Mouse (Mus musculus) hindbrain, embryonic 15.5 days (tissue): ENCODE measurements around the gene Prkag1. TPM values are rescaled to one million over a fixed set of nuclear protein-coding genes. Genes with fewer than 3 reads are reported as not detected.

Source experiments
- ATAC-seq: fragments of 200-750 bp; cut with Nextera tagmentation; 2 replicates; pipeline ENCODE4 v1.8.0; 2017; ENCODE audit warnings: low read depth, moderate number of reproducible peaks, moderate TSS enrichment; ENCODE audit not compliant: low FRiP score
- H3K27ac ChIP-seq: fragments of 300-500 bp; sonication (generic); replicated peaks from 2 replicates; pipeline ENCODE4 v1.5.1; 2015; ENCODE audit warnings: mild to moderate bottlenecking, inconsistent platforms
- H3K27me3 ChIP-seq: fragments of 300-500 bp; sonication (generic); 2 replicates; pipeline ENCODE4 v1.6.1; 2015; ENCODE audit warnings: control low read depth, inconsistent platforms
- H3K36me3 ChIP-seq: fragments of 300-500 bp; sonication (generic); 2 replicates; pipeline ENCODE4 v1.6.1; 2015; ENCODE audit warnings: control low read depth, inconsistent platforms
- H3K4me1 ChIP-seq: fragments of 300-500 bp; sonication (generic); replicated peaks from 2 replicates; pipeline ENCODE4 v1.6.1; 2015; ENCODE audit warnings: control low read depth, inconsistent platforms
- H3K4me2 ChIP-seq: fragments of 300-500 bp; sonication (generic); 2 replicates; pipeline ENCODE4 v1.6.1; 2015; ENCODE audit warnings: moderate library complexity, mild to moderate bottlenecking, inconsistent platforms
- H3K4me3 ChIP-seq: fragments of 300-500 bp; sonication (generic); 2 replicates; pipeline ENCODE4 v1.5.1; 2015; ENCODE audit warnings: mild to moderate bottlenecking, inconsistent platforms
- H3K9ac ChIP-seq: fragments of 300-500 bp; sonication (generic); 2 replicates; pipeline ENCODE4 v1.6.1; 2015; ENCODE audit warnings: inconsistent platforms
- H3K9me3 ChIP-seq: fragments of 300-500 bp; sonication (generic); 2 replicates; pipeline ENCODE4 v1.6.1; 2016; ENCODE audit warnings: control low read depth, inconsistent platforms
- WGBS: fragments of 180-500 bp; shearing (Covaris S2); methylation state at CpG from one replicate; pipeline ENCODE4 v1.1.7; 2015; 5-methylcytosine and 5-hydroxymethylcytosine counted together
- polyA plus RNA-seq: library from polyadenylated mRNA; unstranded; fragments of >200 nt; fragmentation: Nextera tagmentation; extraction: Ambion mirVana; gene quantifications from 2 replicates; pipeline ENCODE4 v1.2.1, GENCODE M21; 2015

Prkag1 gene
- polyA plus RNA-seq, 1 experiment from 2014 or later = 73.4 TPM

DNA sequence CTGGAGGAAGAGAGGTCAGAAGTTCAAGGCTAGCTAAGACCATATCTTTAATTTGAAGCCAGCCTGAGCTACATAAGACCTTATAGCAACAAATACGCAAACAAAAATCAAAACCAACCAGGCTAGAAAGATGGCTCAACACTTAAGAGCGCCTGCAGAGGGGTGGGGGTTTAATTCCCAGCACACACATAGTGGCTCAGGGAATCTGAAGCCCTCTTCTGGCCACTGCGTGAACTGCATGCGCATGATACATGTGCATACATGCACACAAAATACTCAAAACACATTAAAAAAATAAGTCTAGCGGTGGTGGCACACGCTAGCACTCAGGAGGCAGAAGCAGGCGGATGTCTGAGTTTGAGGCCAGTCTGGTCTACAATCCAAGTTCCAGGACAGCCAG, 45.6 kb downstream of the Prkag1 start:
- H3K9ac ChIP-seq = no peak overlapping the region
- H3K27me3 ChIP-seq = peaks cover 63% of the 10 kb centered on the region
- 35% methylated on average over 7 of the region's 7 CpGs for WGBS
- ATAC-seq = no peak
- no peak overlapping the region for H3K27ac ChIP-seq
- no peak overlapping the region for H3K4me2 ChIP-seq
- H3K4me1 ChIP-seq = peaks cover 9% of the 10 kb centered on the region
- H3K36me3 ChIP-seq = no peaks in the 10 kb centered on the region
- no peak overlapping the region for H3K4me3 ChIP-seq
- H3K9me3 ChIP-seq = no peaks in the 10 kb centered on the region

DNA sequence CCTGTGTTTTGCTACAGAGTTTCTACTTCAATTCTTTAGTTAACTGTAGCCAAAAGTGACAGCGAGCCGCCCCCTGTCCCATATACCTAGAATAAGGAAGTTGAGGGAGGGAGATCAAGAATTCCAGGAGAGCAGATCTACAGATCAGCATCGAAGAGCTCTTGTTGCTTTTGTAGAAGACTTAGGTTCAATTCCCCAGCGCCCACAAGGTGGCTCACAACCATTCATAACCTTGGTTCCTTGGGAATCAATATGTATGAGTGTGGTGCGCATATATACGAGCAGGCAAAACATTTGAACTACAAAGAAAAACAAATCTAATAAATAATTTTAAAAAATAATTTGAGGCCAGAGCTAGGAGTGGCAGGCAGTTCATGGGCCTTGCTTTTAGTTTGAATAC, 50.2 kb downstream of the Prkag1 start:
- Histone ChIP-seq H3K27ac (no peak overlapping the region), H3K27me3 (peaks cover 65% of the 10 kb centered on the region), H3K9me3 (no peaks in the 10 kb centered on the region), H3K4me1 (peaks cover 24% of the 10 kb centered on the region), H3K36me3 (no peaks in the 10 kb centered on the region), H3K4me2 (no peak overlapping the region), H3K9ac (no peak overlapping the region), H3K4me3 (no peak overlapping the region)
- WGBS = 28% methylated on average over 6 of the region's 6 CpGs
- ATAC-seq = no peak

- no peak overlapping the region for H3K27ac ChIP-seq
- no peak for ATAC-seq
- H3K4me1 ChIP-seq = peaks cover 25% of the 10 kb centered on the region
- H3K27me3 ChIP-seq = peaks cover 71% of the 10 kb centered on the region
- no peak overlapping the region for H3K4me2 ChIP-seq
- H3K36me3 ChIP-seq = no peaks in the 10 kb centered on the region
- no peaks in the 10 kb centered on the region for H3K9me3 ChIP-seq
- no peak overlapping the region for H3K4me3 ChIP-seq
- no peak overlapping the region for H3K9ac ChIP-seq
- under 1% methylated on average over 13 of the region's 13 CpGs for WGBS
These were observed 50.7 kb downstream of the Prkag1 start for GRCm38 (mm10) chr15:98780573-98780972.

- Histone ChIP-seq H3K4me3 (no peak overlapping the region), H3K9ac (no peak overlapping the region), H3K27me3 (peaks cover 76% of the 10 kb centered on the region)
These were observed 51.2 kb downstream of the Prkag1 start for GRCm38 (mm10) chr15:98780075-98780474.

DNA sequence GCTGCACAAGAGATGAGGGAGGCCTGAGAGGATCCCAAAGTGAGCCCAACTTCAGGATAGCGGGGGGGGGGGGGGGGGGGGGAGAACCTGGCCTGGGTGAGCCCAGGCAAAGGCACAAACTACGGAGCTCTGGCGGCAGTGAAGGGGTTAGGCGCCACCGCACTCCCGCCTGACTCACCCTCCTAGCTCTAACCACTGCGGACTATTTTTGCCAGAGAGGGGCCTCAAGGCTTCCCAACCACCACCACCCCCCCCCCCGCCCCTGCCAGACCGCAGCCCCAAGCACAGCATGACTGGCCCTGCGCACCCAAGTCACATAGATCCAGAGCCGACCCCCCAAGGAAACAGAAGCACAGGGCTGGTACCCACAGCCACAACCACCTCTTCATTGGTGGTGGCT, 52.5 kb downstream of the Prkag1 start:
- no peak for ATAC-seq
- Histone ChIP-seq H3K4me2 (no peak overlapping the region), H3K4me3 (no peak overlapping the region), H3K36me3 (no peaks in the 10 kb centered on the region), H3K4me1 (peaks cover 25% of the 10 kb centered on the region), H3K27me3 (peaks cover 86% of the 10 kb centered on the region), H3K9ac (no peak overlapping the region), H3K27ac (no peak overlapping the region), H3K9me3 (no peaks in the 10 kb centered on the region)
- WGBS = 6% methylated on average over 9 of the region's 11 CpGs

More at GRCm38 (mm10) chr15:98780075-98780474, 51.2 kb downstream of the Prkag1 start:
- 1% methylated on average over 8 of the region's 8 CpGs for WGBS
- Histone ChIP-seq H3K4me1 (peaks cover 25% of the 10 kb centered on the region), H3K36me3 (no peaks in the 10 kb centered on the region), H3K27ac (no peak overlapping the region), H3K9me3 (no peaks in the 10 kb centered on the region), H3K4me2 (no peak overlapping the region)
- ATAC-seq = no peak

DNA sequence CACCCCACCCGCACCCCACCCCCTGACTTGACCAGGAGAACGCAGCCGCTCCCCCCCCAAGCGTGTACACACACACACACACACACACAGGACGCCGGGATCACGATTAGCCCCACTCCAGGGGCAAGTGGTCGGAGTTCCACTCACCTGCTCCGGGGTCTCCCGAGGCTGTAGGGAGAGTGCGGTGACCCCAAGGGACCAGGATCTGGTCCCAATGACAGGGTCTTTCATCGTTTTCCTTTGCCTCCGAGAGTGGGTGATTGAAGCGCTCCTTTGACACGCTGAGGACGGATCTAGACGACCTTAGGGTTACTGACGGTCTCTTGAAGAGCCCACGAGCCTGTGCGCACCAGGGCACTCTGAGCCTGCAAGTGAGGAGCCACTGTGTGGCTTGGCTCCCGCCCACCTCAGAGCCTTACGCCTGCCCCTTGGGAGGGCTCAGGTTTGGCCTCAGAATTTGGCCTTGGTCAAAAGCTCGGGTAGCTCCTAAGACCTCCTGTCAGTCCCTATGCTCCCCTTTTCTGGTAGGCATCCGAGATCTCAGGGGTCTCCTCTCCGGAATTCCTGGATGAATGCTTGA, 53.0 kb downstream of the Prkag1 start:
- under 1% methylated on average over 25 of the region's 25 CpGs for WGBS
- H3K4me1 ChIP-seq = peaks cover 25% of the 10 kb centered on the region
- H3K36me3 ChIP-seq = no peaks in the 10 kb centered on the region
- H3K9me3 ChIP-seq = no peaks in the 10 kb centered on the region
- no peak overlapping the region for H3K9ac ChIP-seq
- H3K27ac ChIP-seq = no peak overlapping the region
- H3K4me2 ChIP-seq = peak overlapping the region; percentile 52
- H3K4me3 ChIP-seq = peak overlapping the region; percentile 33
- no peak for ATAC-seq
- H3K27me3 ChIP-seq = peaks cover 91% of the 10 kb centered on the region

DNA sequence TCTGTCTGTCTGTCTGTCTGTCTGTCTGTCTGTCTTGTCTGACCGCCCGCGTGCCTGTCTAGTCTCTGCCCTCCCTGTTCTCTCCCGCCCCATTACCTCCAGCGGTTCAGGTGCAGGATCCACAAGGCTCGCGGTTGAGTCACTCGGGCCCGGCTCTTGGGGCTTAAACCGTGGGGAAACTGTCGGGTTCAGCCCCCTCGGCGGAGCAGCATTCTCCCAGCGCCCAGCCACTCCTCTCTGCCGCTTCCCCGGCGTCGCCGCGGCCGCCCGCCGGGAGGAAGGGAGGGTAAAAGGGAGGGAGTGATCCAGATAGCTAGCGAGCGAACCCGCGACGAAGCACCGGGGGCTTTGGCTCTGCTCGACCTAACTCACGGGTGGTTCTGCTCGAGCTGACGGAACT, 53.6 kb downstream of the Prkag1 start, which contains the start of gene Wnt10b:
Gene Wnt10b (minus strand): TSS at position 389 of the 400 bp plus-strand sequence.
- Histone ChIP-seq H3K4me3 (peak within 1 kb of the TSS; percentile 33), H3K9me3 (no peaks in the 10 kb centered on the region), H3K27ac (no peak within 1 kb of the TSS), H3K27me3 (peaks cover 95% of the 10 kb centered on the region), H3K4me1 (peaks cover 28% of the 10 kb centered on the region), H3K36me3 (no peaks in the 10 kb centered on the region), H3K4me2 (peak within 1 kb of the TSS; percentile 52), H3K9ac (no peak within 1 kb of the TSS)
- WGBS = under 1% methylated on average over 32 of the region's 33 CpGs
- no peak for ATAC-seq

DNA sequence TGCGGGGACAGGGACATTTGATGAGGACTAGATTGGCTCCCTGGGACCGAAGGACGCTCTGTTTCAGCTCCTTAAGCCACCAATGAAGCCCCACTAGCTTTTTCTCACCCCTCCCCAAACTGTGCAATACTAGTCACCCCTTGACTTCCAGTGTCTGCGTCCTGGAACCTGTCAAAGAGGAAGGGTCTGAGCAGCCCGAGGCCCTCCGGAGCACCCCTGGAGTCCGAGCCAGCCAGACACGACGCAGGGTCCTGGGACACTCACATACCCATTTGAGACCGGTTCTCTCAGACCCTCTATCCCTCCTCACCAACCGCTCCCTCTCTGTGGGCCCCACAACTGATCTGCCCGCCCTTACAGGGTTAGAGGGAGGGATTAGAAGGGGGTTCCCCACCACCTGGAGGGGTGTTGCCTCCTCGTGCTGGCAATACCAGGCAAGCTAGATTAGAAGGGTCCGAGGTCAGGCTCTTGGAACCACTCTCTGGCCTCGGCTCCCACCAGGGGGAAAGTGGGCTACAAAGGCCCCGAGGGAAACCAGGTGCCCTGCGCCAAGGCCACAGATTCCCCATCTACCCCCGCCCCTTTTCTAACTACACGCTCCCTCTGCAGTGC, 54.2 kb downstream of the Prkag1 start:
- Histone ChIP-seq H3K27me3 (peaks cover 97% of the 10 kb centered on the region), H3K9me3 (no peaks in the 10 kb centered on the region), H3K4me3 (no peak overlapping the region), H3K4me2 (no peak overlapping the region), H3K27ac (no peak overlapping the region), H3K4me1 (peaks cover 34% of the 10 kb centered on the region), H3K9ac (no peak overlapping the region), H3K36me3 (no peaks in the 10 kb centered on the region)
- WGBS = 3% methylated on average over 19 of the region's 19 CpGs
- no peak for ATAC-seq

DNA sequence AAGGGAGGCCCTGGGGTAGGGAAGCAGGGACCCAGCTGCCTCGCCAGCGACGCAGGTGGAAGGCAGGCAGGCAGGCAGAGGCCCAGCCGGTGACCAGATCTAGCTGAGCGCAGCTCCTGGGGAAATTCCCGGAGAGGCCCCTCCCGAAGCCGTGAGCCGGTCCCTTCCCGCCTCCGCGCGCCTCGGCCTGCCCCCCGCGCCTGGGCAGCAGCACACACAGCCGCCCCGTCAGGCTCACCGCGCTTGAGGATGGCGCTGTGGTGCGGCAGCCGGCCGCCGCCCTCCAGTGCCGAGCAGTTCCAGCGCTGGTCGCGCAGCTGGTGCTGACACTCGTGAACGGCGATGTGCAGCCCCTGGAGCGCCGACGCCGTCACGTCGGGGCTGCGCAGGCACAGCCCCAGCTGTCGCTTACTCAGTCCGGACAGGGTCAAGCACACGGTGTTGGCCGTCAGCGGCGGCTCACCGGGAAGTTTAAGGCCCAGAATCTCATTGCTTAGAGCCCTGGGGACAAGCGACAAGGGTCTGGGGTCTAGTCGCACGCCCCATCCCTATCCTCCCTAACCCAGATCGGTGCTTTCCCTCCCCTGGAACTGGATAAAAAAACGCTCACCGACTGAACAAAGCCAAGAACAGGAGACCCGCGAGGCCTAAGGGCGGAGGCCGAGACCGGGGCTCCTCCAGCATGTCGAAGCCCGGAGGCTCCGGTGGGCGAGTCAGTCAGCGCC, 54.9 kb downstream of the Prkag1 start:
- Histone ChIP-seq H3K36me3 (no peaks in the 10 kb centered on the region), H3K4me3 (peak overlapping the region; percentile 27), H3K4me1 (peaks cover 36% of the 10 kb centered on the region), H3K4me2 (peak overlapping the region; percentile 43), H3K9ac (no peak overlapping the region), H3K27ac (no peak overlapping the region), H3K27me3 (peaks cover 97% of the 10 kb centered on the region), H3K9me3 (no peaks in the 10 kb centered on the region)
- 0 out of 2 replicates have a peak, but pooled peaks have one; percentile 54 for ATAC-seq
- WGBS = 1% methylated on average over 62 of the region's 62 CpGs

GRCm38 (mm10) chr15:98775533-98775932, 55.8 kb downstream of the Prkag1 start:
- Histone ChIP-seq H3K27me3 (peaks cover 97% of the 10 kb centered on the region), H3K4me3 (no peak overlapping the region), H3K9ac (no peak overlapping the region), H3K9me3 (no peaks in the 10 kb centered on the region), H3K4me2 (no peak overlapping the region), H3K36me3 (no peaks in the 10 kb centered on the region), H3K27ac (no peak overlapping the region), H3K4me1 (peaks cover 36% of the 10 kb centered on the region)
- 3% methylated on average over 5 of the region's 5 CpGs for WGBS
- no peak for ATAC-seq

- Histone ChIP-seq H3K4me1 (peaks cover 36% of the 10 kb centered on the region), H3K27ac (no peak overlapping the region), H3K36me3 (no peaks in the 10 kb centered on the region), H3K27me3 (peaks cover 96% of the 10 kb centered on the region), H3K9ac (no peak overlapping the region), H3K9me3 (no peaks in the 10 kb centered on the region), H3K4me3 (no peak overlapping the region), H3K4me2 (no peak overlapping the region)
- 7% methylated on average over 15 of the region's 15 CpGs for WGBS
- ATAC-seq = no peak
These were observed 57.2 kb downstream of the Prkag1 start for GRCm38 (mm10) chr15:98774096-98774495.

- H3K9me3 ChIP-seq = no peaks in the 10 kb centered on the region
- peaks cover 94% of the 10 kb centered on the region for H3K27me3 ChIP-seq
- ATAC-seq = no peak
- 2% methylated on average over 36 of the region's 36 CpGs for WGBS
- peaks cover 26% of the 10 kb centered on the region for H3K4me1 ChIP-seq
- H3K4me2 ChIP-seq = peak overlapping the region; percentile 53
- no peaks in the 10 kb centered on the region for H3K36me3 ChIP-seq
- H3K27ac ChIP-seq = no peak overlapping the region
- peak overlapping the region; percentile 30; the same call in 1 of the 2 replicates for H3K9ac ChIP-seq
- peak overlapping the region; percentile 32 for H3K4me3 ChIP-seq
These were observed 58.7 kb downstream of the Prkag1 start for GRCm38 (mm10) chr15:98772511-98773211.
